Mouse (Mus musculus) lung, adult 2 months (tissue): ENCODE results near the gene Chd3. TPM values are rescaled to one million over a fixed set of nuclear protein-coding genes. Genes with fewer than 3 reads are reported as not detected.
A peak's percentile ranks its signal among the peaks of the same experiment; 100 is the strongest.

ENCODE experiments used
- DNase-seq: peaks from one replicate; pipeline ENCODE4 v3.0.0; 2022
- H3K4me1 ChIP-seq: fragments of 200-500 bp; 2 replicates; pipeline ENCODE4 v1.6.1; 2011; ENCODE audit warnings: low read length; ENCODE audit not compliant: control insufficient read depth, insufficient read depth
- H3K4me3 ChIP-seq: fragments of 200-500 bp; replicated peaks from 2 replicates; pipeline ENCODE3; 2011; ENCODE audit warnings: low read depth, mild to moderate bottlenecking, control low read depth, low read length; ENCODE audit errors: extremely low read depth
- CTCF ChIP-seq: fragments of 200-500 bp; IDR thresholded peaks from 2 replicates; pipeline ENCODE4 v1.5.1; 2011; ENCODE audit warnings: mild to moderate bottlenecking, low read length, control low read depth; ENCODE audit not compliant: insufficient read depth
- POLR2A ChIP-seq: fragments of 200-500 bp; IDR thresholded peaks from 2 replicates; pipeline ENCODE4 v1.6.1; 2011; ENCODE audit warnings: low read depth, mild to moderate bottlenecking, control low read depth, low read length, borderline replicate concordance; ENCODE audit errors: extremely low read depth
- WGBS: fragments of 180-500 bp; shearing (Covaris S2); methylation state at CpG from one replicate; pipeline ENCODE4 v1.1.7; 2018; 5-methylcytosine and 5-hydroxymethylcytosine counted together
- polyA plus RNA-seq: library from polyadenylated mRNA; depleted of rRNA; stranded (reverse); fragments of >200 nt; gene quantifications from 2 replicates; pipeline ENCODE4 v1.2.3, GENCODE M21; 2012

Gene Chd3
- polyA plus RNA-seq, 1 experiment: 135 TPM

DNA sequence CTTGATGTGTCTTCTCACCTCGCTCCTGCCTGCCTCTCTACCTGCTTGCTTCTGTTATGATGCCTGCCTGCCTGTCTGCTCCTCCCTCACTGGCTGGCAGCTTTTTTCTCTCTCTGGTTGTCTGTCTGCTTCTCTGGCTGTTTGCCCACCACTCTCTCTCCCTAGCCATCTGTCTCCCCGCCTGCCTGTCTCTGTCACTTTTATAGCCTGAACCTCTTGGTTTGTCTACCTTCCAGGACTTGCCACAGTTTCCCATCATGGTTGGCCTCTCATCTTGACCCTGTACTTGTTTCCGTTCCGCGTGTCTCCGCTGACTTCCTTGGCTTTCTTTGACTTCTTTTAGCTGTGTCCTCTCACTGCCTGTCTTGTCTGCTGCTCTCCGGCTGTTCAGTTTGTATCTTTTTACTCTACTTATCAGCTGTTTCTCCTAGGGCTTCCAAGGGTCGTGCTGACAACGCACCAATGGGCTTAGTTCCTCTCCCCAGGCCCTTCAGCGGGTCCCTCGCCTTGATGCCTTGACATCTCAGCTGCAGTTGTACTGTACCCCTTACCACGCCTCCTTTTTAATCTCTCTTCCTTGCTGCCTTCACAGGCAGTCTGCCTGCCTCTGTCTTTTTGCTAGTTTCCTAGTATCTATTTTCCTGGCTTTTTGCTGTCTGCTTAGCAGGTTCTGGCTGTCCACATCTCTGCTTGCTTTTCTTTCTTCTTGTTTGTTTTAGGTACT, 3.0 kb upstream of the Chd3 start:
- TF ChIP-seq CTCF (no peak), POLR2A (no peak)
- Histone ChIP-seq H3K4me1 (peaks cover 3% of the 10 kb centered on the region), H3K4me3 (no peak overlapping the region)
- DNase-seq: no peak
- 50% methylated on average over 12 of the region's 12 CpGs for WGBS

DNA sequence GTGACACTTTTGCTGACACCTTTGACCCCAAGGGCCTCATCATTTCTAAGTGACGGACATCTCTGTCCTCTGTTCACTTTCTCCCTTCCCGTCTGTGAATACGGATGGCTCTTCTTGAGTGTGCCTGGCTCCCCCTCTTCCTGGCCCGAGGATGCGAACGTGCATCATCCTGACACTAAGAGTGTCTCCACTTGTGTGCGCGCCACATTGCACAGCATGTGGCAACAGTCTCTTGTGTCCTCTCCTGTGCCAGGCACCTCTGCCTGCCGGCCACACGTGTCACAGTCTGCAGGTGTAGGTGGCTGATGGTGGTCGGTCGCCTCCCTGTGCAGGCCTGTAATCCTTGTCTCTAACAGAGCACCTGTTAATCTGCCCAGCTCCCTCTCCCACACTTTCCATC, 2.4 kb upstream of the Chd3 start:
- peaks cover 3% of the 10 kb centered on the region for H3K4me1 ChIP-seq
- no peak for DNase-seq
- 73% methylated on average over 12 of the region's 12 CpGs for WGBS
- no peak overlapping the region for H3K4me3 ChIP-seq
- TF ChIP-seq CTCF (no peak), POLR2A (no peak)

DNA sequence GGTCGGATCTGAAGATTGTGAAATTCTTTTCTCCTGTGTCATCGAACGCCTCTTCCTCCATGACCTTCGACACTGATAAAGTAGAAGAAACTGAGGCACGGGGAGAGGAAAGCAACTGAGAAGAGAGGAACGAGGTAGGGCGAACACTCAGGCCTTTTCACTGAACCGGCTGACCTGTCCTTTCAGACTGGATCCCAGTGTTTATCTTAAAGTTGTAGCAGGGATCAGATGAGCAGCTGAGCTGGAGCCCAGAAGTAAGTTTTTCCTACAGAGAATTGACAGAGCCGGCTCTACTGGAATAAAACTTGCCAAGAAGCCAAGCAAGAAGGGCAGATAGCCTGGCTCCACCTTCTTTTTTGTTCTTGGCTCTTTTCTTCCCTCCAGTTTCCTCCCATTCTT, 1.6 kb upstream of the Chd3 start:
- Histone ChIP-seq H3K4me3 (no peak overlapping the region), H3K4me1 (peaks cover 7% of the 10 kb centered on the region)
- TF ChIP-seq CTCF (no peak), POLR2A (no peak)
- DNase-seq: no peak
- WGBS: 29% methylated on average over 9 of the region's 9 CpGs

DNA sequence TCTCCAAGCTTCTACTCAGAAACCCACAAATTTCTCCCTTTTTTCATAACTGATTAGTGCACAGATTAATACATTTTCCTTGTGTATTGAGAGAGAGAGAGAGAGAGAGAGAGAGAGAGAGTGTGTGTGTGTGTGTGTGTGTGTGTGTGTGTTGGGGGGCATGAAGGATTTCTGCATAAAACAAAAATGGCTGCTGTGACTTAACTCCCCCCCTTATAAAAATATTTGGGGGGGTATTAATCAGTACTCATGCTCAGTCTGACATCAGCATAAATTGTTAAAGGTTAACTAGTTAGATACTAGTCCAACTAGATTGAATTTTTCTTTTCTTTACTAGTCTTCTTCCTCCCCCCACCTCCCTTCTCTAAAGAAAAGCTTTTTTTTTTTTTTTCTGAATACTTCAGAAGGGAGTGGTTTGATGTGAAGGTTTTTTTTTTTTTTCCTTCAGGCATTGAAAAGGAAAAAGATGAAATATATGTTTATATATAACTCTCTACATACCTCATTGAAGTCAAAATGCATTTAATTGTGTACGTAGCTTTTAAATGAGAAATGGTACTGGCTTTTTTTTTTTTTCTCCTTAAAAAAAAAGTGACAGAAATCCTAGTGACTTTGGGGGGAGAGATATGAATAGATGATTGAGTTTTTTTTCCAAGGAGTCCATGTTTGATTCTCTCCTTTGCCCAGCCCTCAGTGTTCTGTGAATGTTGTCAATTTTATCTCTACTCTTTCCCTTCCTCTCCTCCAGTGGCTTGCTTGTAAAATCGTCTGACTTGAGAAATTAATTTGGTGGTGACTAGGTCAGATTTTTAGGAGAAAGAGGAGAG, 997 bp upstream of the Chd3 start:
- Histone ChIP-seq H3K4me3 (no peak overlapping the region), H3K4me1 (peaks cover 14% of the 10 kb centered on the region)
- 32% methylated on average over 2 of the region's 2 CpGs for WGBS
- DNase-seq: no peak
- no peak for TF ChIP-seq CTCF
- TF ChIP-seq POLR2A: no peak

DNA sequence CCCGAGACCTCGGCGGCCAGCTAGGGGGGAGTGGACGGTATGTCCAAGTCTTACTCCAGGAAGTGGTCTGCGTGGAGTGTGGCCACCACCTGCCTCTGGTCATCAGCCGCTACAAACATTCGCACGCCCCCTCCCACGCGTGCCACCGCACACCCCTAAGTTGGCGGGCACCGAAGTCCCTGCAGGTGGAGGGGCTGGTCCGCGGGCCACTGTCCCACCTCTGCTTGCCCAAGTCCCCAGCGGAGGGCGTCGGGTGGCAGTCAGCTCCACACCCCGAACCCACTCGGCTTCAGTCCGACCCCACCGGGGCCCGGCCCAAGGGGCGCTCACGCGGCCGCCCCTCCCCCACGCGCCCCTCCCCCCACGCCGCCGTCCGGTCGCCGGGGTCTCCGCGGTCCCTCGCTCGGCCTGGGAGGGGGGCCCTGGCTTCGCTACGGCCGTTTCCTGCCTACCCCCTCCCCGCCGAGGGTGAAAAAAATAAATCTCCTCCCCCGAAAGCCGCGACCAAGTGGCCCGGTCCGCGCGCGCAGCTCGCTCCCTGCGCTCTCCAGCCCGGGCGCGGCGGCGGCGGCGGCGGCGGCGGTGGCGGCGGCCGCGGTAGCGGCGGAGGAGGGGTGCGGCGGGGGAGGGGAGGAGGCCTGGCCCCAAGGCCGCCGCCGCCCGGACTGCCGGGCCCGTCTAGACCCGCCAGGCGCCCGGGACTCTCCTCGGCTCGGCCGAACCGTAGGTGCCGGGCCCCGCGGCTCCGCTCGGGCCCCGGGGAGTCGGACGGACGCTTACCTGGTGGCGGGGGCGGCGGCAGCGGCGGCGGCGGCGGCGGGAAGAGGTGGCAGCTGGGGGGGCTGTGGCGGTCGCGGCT, 621 bp downstream of the Chd3 start:
- Histone ChIP-seq H3K4me1 (peaks cover 21% of the 10 kb centered on the region), H3K4me3 (peak overlapping the region; percentile 98)
- WGBS: under 1% methylated on average over 58 of the region's 106 CpGs
- peak; percentile 63 for DNase-seq
- TF ChIP-seq CTCF: no peak
- TF ChIP-seq POLR2A: no peak

DNA sequence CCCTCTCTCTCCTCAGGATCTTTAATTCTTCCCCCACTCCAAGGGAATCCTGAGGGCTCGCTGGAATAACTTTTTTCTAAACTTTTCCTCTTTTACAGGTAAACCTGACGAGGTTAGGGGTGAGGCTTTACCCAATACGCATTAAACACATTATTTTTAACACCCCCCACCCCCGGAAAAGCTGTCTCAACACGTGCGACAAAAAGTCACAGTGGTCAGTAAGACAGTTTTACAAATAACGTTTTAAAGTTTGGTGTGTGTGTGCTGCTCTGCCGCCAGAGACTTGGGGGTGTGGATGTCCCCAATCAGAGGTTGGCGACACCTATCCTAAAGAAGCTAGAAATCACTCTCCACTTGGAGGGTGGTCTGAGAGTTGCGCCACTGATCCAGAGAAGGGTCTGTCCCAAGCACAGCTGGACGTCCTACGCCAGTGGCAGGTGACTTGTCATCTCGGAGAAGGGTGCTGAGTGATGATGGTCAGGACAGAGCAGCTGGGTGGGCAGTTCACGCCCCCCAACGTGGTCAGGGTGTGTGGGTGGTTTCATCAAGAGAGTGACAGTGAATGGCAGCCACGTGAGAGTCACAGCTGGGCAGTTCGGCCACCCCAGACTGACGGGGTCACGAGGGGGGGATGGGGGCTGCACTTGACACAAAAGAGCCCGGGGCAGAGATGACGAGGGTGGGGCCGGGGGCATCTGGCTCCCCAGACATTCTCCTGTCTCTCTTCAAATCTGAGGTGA, 1.4 kb downstream of the Chd3 start:
- 1% methylated on average over 22 of the region's 22 CpGs for WGBS
- TF ChIP-seq POLR2A (no peak; the same call in 1 of the 2 replicates), CTCF (no peak)
- peak overlapping the region; percentile 68 for H3K4me3 ChIP-seq
- peaks cover 21% of the 10 kb centered on the region for H3K4me1 ChIP-seq
- DNase-seq: peak; percentile 62

DNA sequence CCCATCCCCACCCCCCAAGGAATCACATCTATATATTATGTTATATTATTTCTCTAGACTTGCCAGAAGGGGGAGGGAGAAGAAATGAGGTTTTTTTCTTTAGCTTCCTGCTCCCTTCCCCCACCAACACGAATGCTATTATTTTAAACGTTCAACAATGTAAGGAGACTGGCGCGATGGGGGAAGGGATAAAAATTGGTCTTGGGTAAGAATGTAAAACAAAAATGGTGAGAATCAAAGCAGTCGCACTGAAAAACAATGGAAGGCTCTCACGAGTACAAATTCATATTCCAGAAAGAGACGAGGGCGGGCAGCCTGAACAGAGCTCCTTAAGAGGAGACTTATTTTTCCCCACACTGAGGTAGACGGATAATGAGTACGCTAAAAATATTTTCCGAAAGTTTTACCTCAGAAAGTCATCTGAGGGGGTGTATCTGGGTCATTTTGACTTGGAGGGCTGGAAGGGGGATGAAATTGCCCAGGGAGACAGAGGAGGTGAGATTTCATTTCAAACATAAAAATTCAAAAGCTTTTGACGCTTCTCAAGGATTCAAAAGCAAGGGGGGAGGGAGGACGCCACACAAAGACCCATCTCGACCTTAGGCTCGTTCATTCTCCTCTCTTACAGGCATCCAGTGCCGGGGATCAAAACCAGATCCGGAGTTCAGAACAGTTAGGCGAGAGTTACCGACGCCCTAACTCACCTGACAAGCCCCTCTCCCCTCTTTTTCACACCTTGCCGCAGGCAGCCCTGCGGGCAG, 2.2 kb downstream of the Chd3 start:
- peak; percentile 58 for DNase-seq
- Histone ChIP-seq H3K4me3 (peak overlapping the region; percentile 48), H3K4me1 (peaks cover 21% of the 10 kb centered on the region)
- TF ChIP-seq CTCF (no peak), POLR2A (no peak)
- WGBS: under 1% methylated on average over 22 of the region's 22 CpGs

DNA sequence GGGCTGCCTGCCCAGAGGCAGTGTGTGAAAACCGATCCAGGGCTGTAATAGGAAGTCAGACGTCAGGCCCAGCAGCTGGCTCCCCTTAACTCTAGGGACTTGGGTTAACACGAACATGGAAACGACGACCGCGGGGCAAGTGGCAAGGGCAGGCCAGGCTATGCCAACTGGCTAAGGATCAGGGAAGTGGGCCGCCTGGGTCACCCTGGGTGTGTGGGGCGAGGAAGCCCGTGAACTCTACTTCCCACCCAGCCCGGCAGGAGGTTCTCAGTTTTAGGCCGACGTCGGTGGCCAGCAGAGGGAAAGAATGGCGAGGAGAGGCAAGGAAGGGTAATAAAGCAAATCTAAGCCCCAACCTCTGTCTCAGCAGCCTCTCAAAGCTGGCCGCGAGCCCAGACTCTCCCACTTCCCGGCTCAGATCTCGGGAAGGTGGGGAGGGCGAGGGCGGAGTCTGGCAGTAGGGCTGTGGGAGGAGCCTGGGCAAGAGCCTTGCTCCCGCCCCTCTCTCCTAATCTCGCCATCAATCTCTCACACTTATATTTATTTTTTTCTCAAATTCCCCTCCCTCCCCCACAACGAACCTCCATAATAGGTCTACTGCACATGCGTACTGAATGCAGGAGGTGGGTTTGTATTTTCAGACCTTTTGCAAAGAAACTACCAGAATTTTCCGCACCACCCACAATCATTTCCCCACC, 2.9 kb downstream of the Chd3 start:
- Histone ChIP-seq H3K4me1 (peaks cover 21% of the 10 kb centered on the region), H3K4me3 (peak overlapping the region; percentile 19)
- DNase-seq: peak; percentile 97
- peak; percentile 63; the same call in 1 of the 2 replicates for TF ChIP-seq POLR2A
- no peak for TF ChIP-seq CTCF
- WGBS: under 1% methylated on average over 26 of the region's 26 CpGs
